Mouse (Mus musculus) bone marrow, adult 2 months (tissue): ENCODE results near the gene Fmnl2.

Source experiments
- CTCF ChIP-seq: fragments of 200-500 bp; IDR thresholded peaks from 2 replicates; pipeline ENCODE4 v1.5.1; 2011; ENCODE audit warnings: low read length, control low read depth; ENCODE audit not compliant: control insufficient read depth, insufficient read depth
- POLR2A ChIP-seq: fragments of 200-500 bp; IDR thresholded peaks from 2 replicates; pipeline ENCODE4 v1.6.1; 2011; ENCODE audit warnings: low read depth, mild to moderate bottlenecking, control low read depth, low read length, borderline replicate concordance; ENCODE audit not compliant: control insufficient read depth

DNA sequence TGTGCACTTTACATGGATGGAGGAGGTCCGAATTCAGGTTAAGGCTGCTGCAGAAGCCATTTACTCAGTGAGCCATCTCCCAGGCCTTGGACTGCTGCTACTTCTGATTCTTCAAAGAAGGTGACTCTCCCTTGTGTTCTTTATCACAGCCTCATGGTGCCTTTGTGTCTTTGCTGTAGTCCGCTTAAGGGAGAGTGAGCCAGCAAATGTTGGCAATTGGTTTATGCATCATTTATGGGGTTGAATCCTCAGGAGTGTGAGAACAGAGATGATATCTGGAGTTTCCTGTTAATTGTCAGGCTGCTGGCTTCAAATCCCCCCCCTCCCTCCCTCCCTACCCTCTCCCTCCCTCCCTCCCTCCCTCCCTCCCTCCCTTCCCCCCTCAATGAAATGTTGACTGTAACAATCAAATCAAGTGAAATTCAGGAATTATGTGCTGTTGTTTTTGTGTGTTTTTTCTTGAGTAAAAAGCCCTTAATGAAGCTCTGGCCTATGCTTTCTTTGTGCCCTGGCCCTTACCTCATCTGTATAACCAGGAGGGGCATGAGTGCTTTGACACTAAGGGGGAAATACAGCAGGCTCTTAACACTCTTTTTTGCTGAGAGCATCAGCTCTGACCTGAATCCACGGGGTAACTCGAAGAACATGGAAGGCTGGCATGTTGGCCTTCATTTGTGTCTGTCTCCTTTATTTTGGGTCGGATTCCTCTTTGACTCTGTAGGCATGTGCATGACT lies 63.2 kb downstream of the Fmnl2 start:
- no peak for TF ChIP-seq CTCF
- no peak for TF ChIP-seq POLR2A
